Mouse (Mus musculus) E14TG2a.4 (cell line): Measurements from ENCODE around the gene Tsen54.

Experiments used
- CTCF ChIP-seq: conservative IDR thresholded peaks from 2 replicates; pipeline ENCODE4 v1.5.1; 2014; ENCODE audit warnings: low read length
- NANOG ChIP-seq: IDR thresholded peaks from 2 replicates; pipeline ENCODE4 v1.6.1; 2014; ENCODE audit warnings: borderline replicate concordance, low read length, mixed read lengths

DNA sequence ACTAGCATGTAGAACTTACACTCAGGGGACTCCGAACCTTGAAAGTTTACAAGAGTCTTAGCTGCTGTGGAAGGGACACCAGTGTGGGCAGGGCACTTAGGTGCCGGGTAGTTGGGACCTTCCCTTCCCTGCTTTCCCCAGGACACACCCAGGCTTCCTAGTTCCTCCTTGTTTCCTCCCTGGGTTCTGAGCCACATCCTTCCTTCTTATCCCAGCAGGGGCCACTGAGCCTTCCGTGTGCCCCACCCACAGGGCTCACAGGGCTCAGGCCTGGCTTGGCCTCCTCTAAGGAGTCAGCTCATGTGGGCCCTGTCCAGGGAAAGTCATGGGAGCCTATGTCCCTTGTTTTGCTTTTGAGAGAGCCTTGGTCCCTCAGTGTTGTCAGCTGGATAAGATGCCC, 25.2 kb downstream of the Tsen54 start:
- TF ChIP-seq CTCF (no peak), NANOG (no peak)
